Mouse (Mus musculus) embryo, embryonic 10.5 days (tissue): ENCODE measurements around the gene Apol10b.
"Not testable (repeated sequence)": the region's sequence is repeated elsewhere in the genome, so short reads cannot be mapped to it uniquely, and the experiment has no call there.

Experiments used
- DNase-seq: peaks from one replicate; pipeline ENCODE4 v3.0.0-alpha.2; 2015; ENCODE audit warnings: low spot score

Gene Apol10b

GRCm38 (mm10) chr15:77595961-77596360, at the start of gene Apol10b:
Apol10b (minus strand) TSS chr15:77596125.
- no peak for DNase-seq

GRCm38 (mm10) chr15:77643176-77643575, 47.3 kb upstream of the Apol10b start, which contains the start of gene Apol11b:
Apol11b (minus strand) TSS chr15:77643286.
- DNase-seq = not testable (repeated sequence)

GRCm38 (mm10) chr15:77629822-77630221, 33.9 kb upstream of the Apol10b start:
- not testable (repeated sequence) for DNase-seq

GRCm38 (mm10) chr15:77628647-77629046, 32.7 kb upstream of the Apol10b start:
- peak; percentile 5 for DNase-seq

- not testable (repeated sequence) for DNase-seq
These were observed 30.5 kb upstream of the Apol10b start for GRCm38 (mm10) chr15:77626471-77626870.

GRCm38 (mm10) chr15:77624710-77625109, 28.8 kb upstream of the Apol10b start:
- no peak for DNase-seq

GRCm38 (mm10) chr15:77606069-77606468, 10.1 kb upstream of the Apol10b start:
- no peak for DNase-seq

GRCm38 (mm10) chr15:77598958-77599357, 3.0 kb upstream of the Apol10b start, which contains the start of gene Gm36245:
Gm36245 (plus strand) TSS chr15:77599258.
- DNase-seq = no peak

GRCm38 (mm10) chr15:77598429-77598828, 2.5 kb upstream of the Apol10b start:
- DNase-seq = no peak

GRCm38 (mm10) chr15:77593557-77593956, 2.4 kb downstream of the Apol10b start:
- DNase-seq = no peak

- DNase-seq = no peak
These were observed 5.0 kb downstream of the Apol10b start for GRCm38 (mm10) chr15:77590881-77591280.

GRCm38 (mm10) chr15:77588981-77589380, 6.9 kb downstream of the Apol10b start:
- DNase-seq = no peak

- no peak for DNase-seq
These were observed 8.9 kb downstream of the Apol10b start for GRCm38 (mm10) chr15:77587026-77587425.

GRCm38 (mm10) chr15:77581681-77582080, 14.2 kb downstream of the Apol10b start:
- no peak for DNase-seq

- no peak for DNase-seq
These were observed 16.6 kb downstream of the Apol10b start for GRCm38 (mm10) chr15:77579311-77579710.

- no peak for DNase-seq
These were observed 17.1 kb downstream of the Apol10b start for GRCm38 (mm10) chr15:77578801-77579200.

- DNase-seq = no peak
These were observed 32.7 kb downstream of the Apol10b start for GRCm38 (mm10) chr15:77563219-77563618.

- DNase-seq = no peak
These were observed 34.1 kb downstream of the Apol10b start, which contains the start of gene 1700025B11Rik for GRCm38 (mm10) chr15:77561792-77562191. 1700025B11Rik (minus strand) TSS chr15:77561892.

GRCm38 (mm10) chr15:77539221-77539620, 56.7 kb downstream of the Apol10b start:
- DNase-seq = not testable (repeated sequence)
